8 mouse cellular contexts compared by ENCODE assay signal in genomic region chr1:134063086-134063772, GRCm38 (mm10). TPM values are rescaled to one million over a fixed set of nuclear protein-coding genes. Genes with fewer than 3 reads are reported as not detected.
DNase-seq lines count a peak whose midpoint lies in the region; ATAC-seq lines count a peak whose summit lies in the region.

No protein-coding gene starts in this region.

- 0 out of 2 replicates have a peak overlapping the region, but pooled peaks have one; percentile 0 for H3K4me3 ChIP-seq in embryonic facial prominence, embryonic 14.5 days (ENCODE audit: low read depth, low read length)
- H3K4me3 ChIP-seq in lung, embryonic 16.5 days (ENCODE audit: low read length): peak overlapping the region; percentile 4; the same call in 1 of the 2 replicates

- ATAC-seq in embryonic facial prominence, embryonic 14.5 days (ENCODE audit: low read depth): peak; percentile 45
- peak; percentile 11 for ATAC-seq in lung, embryonic 16.5 days (ENCODE audit: low read depth)

- H3K36me3 ChIP-seq in embryonic facial prominence, embryonic 14.5 days (ENCODE audit: control insufficient read depth, insufficient read depth, low read length): no peaks in the 10 kb centered on the region
- no peaks in the 10 kb centered on the region for H3K36me3 ChIP-seq in lung, embryonic 16.5 days (ENCODE audit: control insufficient read depth, insufficient read depth, low read length)

- peak overlapping the region; percentile 34 for H3K9ac ChIP-seq in embryonic facial prominence, embryonic 14.5 days (ENCODE audit: low read depth, low read length)
- peak overlapping the region; percentile 69 for H3K9ac ChIP-seq in lung, embryonic 16.5 days (ENCODE audit: low read length)

- intact Hi-C loops in heart, postnatal 10 days (cut with DNase I): loop anchor here (2.0 kb wide), 1 partner anchor 14 kb away; no protein-coding TSS in a partner anchor

- no peaks in the 10 kb centered on the region for H3K9me3 ChIP-seq in embryonic facial prominence, embryonic 14.5 days (ENCODE audit: control insufficient read depth, low read length)
- no peaks in the 10 kb centered on the region for H3K9me3 ChIP-seq in lung, embryonic 16.5 days (ENCODE audit: control insufficient read depth, low read length)

- H3K4me1 ChIP-seq in embryonic facial prominence, embryonic 14.5 days (ENCODE audit: control insufficient read depth, insufficient read depth, low read length): peaks cover 69% of the 10 kb centered on the region
- peaks cover 78% of the 10 kb centered on the region for H3K4me1 ChIP-seq in lung, embryonic 16.5 days (replicated peaks; ENCODE audit: control insufficient read depth, insufficient read depth, low read length)

- H3K27ac ChIP-seq in embryonic facial prominence, embryonic 14.5 days (replicated peaks; ENCODE audit: low read depth, low read length): peak overlapping the region; percentile 98
- H3K27ac ChIP-seq in lung, embryonic 16.5 days (ENCODE audit: low read length): peak overlapping the region; percentile 99

- no peaks in the 10 kb centered on the region for H3K27me3 ChIP-seq in embryonic facial prominence, embryonic 14.5 days (replicated peaks; ENCODE audit: control insufficient read depth, insufficient read depth, low read length)
- H3K27me3 ChIP-seq in lung, embryonic 16.5 days (ENCODE audit: control insufficient read depth, insufficient read depth, low read depth, low read length): no peaks in the 10 kb centered on the region

- WGBS in embryonic facial prominence, embryonic 14.5 days: 6% methylated on average over 22 of the region's 33 CpGs
- WGBS in lung, embryonic 16.5 days: 1% methylated on average over 32 of the region's 33 CpGs

- peak; percentile 64 for DNase-seq in right cerebral cortex, adult 18-20 months
- no peak for DNase-seq in right cerebral cortex, postnatal 36 days (ENCODE audit: low spot score in 2 of 2)
- peak; percentile 90 for DNase-seq in embryonic facial prominence, embryonic 14.5 days (ENCODE audit: low spot score)
- DNase-seq in heart, postnatal 10 days: peak; percentile 77 to 78
- DNase-seq in kidney, postnatal 36 days: peak; percentile 69 to 76
- peak; percentile 63 for DNase-seq in ovary, postnatal 14 days (ENCODE audit: low spot score)
- peak; percentile 93 for DNase-seq in thymus, postnatal 0 days (ENCODE audit: low spot score)

- H3K4me2 ChIP-seq in embryonic facial prominence, embryonic 14.5 days (ENCODE audit: low read depth, low read length): peak overlapping the region; percentile 47
- H3K4me2 ChIP-seq in lung, embryonic 16.5 days (ENCODE audit: low read depth, low read length): peak overlapping the region; percentile 39

RNA-seq across cellular contexts. Expression of gene Btg2, which starts 15.7 kb away (rescaled TPM):
- 37.9 and 41.3 TPM in 2 replicates for polyA plus RNA-seq in embryonic facial prominence, embryonic 14.5 days (2014; fragmentation: Nextera tagmentation; extraction: Ambion mirVana)
- 10 to 100 TPM; 30.3 to 32.9 TPM for total RNA-seq in heart, postnatal 10 days (2021)
- polyA plus RNA-seq in lung, embryonic 16.5 days (2015; fragmentation: Nextera tagmentation; extraction: Ambion mirVana): 130 and 135 TPM in 2 replicates
- 315 and 335 TPM in 2 replicates for polyA plus RNA-seq in thymus, postnatal 0 days (2015; fragmentation: Nextera tagmentation; extraction: Ambion mirVana)

RNA-seq across cellular contexts. Expression of gene Fmod, which starts 26.2 kb away (rescaled TPM):
- 40.8 and 44.2 TPM in 2 replicates for polyA plus RNA-seq in embryonic facial prominence, embryonic 14.5 days (2014; fragmentation: Nextera tagmentation; extraction: Ambion mirVana)
- total RNA-seq in heart, postnatal 10 days (2021): 10 to 100 TPM; 18.1 to 25.8 TPM
- polyA plus RNA-seq in lung, embryonic 16.5 days (2015; fragmentation: Nextera tagmentation; extraction: Ambion mirVana): 159 and 191 TPM in 2 replicates
- polyA plus RNA-seq in thymus, postnatal 0 days (2015; fragmentation: Nextera tagmentation; extraction: Ambion mirVana): 0.32 and 0.40 TPM in 2 replicates

RNA-seq across cellular contexts. Expression of gene Chit1, which starts 47.8 kb away (rescaled TPM):
- 0.18 and 0.43 TPM in 2 replicates for polyA plus RNA-seq in embryonic facial prominence, embryonic 14.5 days (2014; fragmentation: Nextera tagmentation; extraction: Ambion mirVana)
- total RNA-seq in heart, postnatal 10 days (2021): not detected
- polyA plus RNA-seq in lung, embryonic 16.5 days (2015; fragmentation: Nextera tagmentation; extraction: Ambion mirVana): 0.09 and 0.24 TPM in 2 replicates
- 0.72 and 1.1 TPM in 2 replicates for polyA plus RNA-seq in thymus, postnatal 0 days (2015; fragmentation: Nextera tagmentation; extraction: Ambion mirVana)

Comparison
In these comparisons a context has a peak if more than half of its experiments do, and no peak if none do; other contexts are left out.
1. DNase-seq: peak in right cerebral cortex, adult 18-20 months (single experiment), embryonic facial prominence, embryonic 14.5 days (single experiment), heart, postnatal 10 days (2 of 2), kidney, postnatal 36 days (2 of 2), ovary, postnatal 14 days (single experiment) and thymus, postnatal 0 days (single experiment); none in right cerebral cortex, postnatal 36 days (0 of 2).
2. RNA of gene Fmod, which starts 26.2 kb away (polyA plus RNA-seq): 159 to 191 TPM in lung, embryonic 16.5 days and 40.8 to 44.2 TPM in embryonic facial prominence, embryonic 14.5 days; 0.32 to 0.40 TPM in thymus, postnatal 0 days; every median in the first group is over 10 times any median in the second.